24 mouse cellular contexts compared by ENCODE assay signal in genomic region chr2:5147907-5148306, GRCm38 (mm10). TPM values are rescaled to one million over a fixed set of nuclear protein-coding genes. Genes with fewer than 3 reads are reported as not detected.
A peak's percentile ranks its signal among the peaks of the same experiment; 100 is the strongest.
DNase-seq lines count a peak whose midpoint lies in the region; ATAC-seq and TF ChIP-seq lines count a peak whose summit lies in the region.
"Had no signal": no experiment of that assay in that cellular context is flagged by ENCODE, and none has a peak within 500 bp of the region (broad histone marks: within the 10 kb centered on the region; RNA-seq: fewer than 3 reads in every experiment).

No protein-coding gene starts in this region.

- ATAC-seq in hindbrain, postnatal 0 days = no peak
- ATAC-seq in hindbrain, embryonic 13.5 days (ENCODE audit: low FRiP score) = no peak
- peak; percentile 59; the same call in 1 of the 2 replicates for ATAC-seq in lung, embryonic 15.5 days (ENCODE audit: borderline replicate concordance, extremely low read depth, low FRiP score, low TSS enrichment)
- ATAC-seq: CD4-positive, CD25-positive, alpha-beta regulatory T cell, adult 4 months; forebrain, embryonic 13.5 days; forebrain, postnatal 0 days had no signal

- peak; percentile 43 for DNase-seq in hindbrain, postnatal 0 days (ENCODE audit: low spot score)
- no peak for DNase-seq in lung, postnatal 25 days (ENCODE audit: low spot score)
- peak; percentile 48 for DNase-seq in adipocyte (ENCODE audit: low spot score)
- no peak for DNase-seq in layer of hippocampus, postnatal 36 days
- no peak for DNase-seq in spleen, postnatal 14 days (ENCODE audit: low spot score in 2 of 2)
- DNase-seq: adrenal gland, postnatal 10 days; B cell, adult 2 months; cerebellum, adult 11-12 months; cerebellum, adult 9-10 months; cerebellum, postnatal 36 days; forebrain, postnatal 0 days; gastrocnemius, postnatal 14 days; heart, adult 2 months; heart, postnatal 14 days had no signal

- H3K4me1 ChIP-seq in hindbrain, postnatal 0 days (ENCODE audit: insufficient read depth, low read length) = no peaks in the 10 kb centered on the region
- no peaks in the 10 kb centered on the region for H3K4me1 ChIP-seq in hindbrain, embryonic 13.5 days (replicated peaks)
- peaks cover 5% of the 10 kb centered on the region for H3K4me1 ChIP-seq in lung, embryonic 15.5 days
- H3K4me1 ChIP-seq in small intestine, adult 2 months (ENCODE audit: control insufficient read depth, insufficient read depth, insufficient read length, low read length) = no peaks in the 10 kb centered on the region
- H3K4me1 ChIP-seq: embryonic facial prominence, embryonic 10.5 days; forebrain, embryonic 13.5 days; heart, embryonic 15.5 days had no signal

- no peaks in the 10 kb centered on the region for H3K36me3 ChIP-seq in hindbrain, postnatal 0 days (ENCODE audit: insufficient read depth, low read length)
- H3K36me3 ChIP-seq in hindbrain, embryonic 13.5 days = no peaks in the 10 kb centered on the region
- H3K36me3 ChIP-seq in lung, embryonic 15.5 days = no peaks in the 10 kb centered on the region
- no peaks in the 10 kb centered on the region for H3K36me3 ChIP-seq in small intestine, adult 2 months (ENCODE audit: control insufficient read depth, insufficient read depth, low read length)
- H3K36me3 ChIP-seq: embryonic facial prominence, embryonic 10.5 days; G1E; heart, embryonic 15.5 days had no signal

- 47% methylated on average over 2 of the region's 2 CpGs for WGBS in hindbrain, postnatal 0 days
- WGBS in hindbrain, embryonic 13.5 days = 93% methylated on average over 2 of the region's 2 CpGs
- WGBS in lung, embryonic 15.5 days = 46% methylated on average over 2 of the region's 2 CpGs
- 81% methylated on average over 2 of the region's 2 CpGs for WGBS in small intestine, adult 2 months

- no peak overlapping the region for H3K27ac ChIP-seq in hindbrain, postnatal 0 days
- H3K27ac ChIP-seq in hindbrain, embryonic 13.5 days = no peak overlapping the region
- no peak overlapping the region for H3K27ac ChIP-seq in lung, embryonic 15.5 days
- peak overlapping the region; percentile 50 for H3K27ac ChIP-seq in small intestine, adult 2 months (ENCODE audit: insufficient read depth, low read depth, low read length)
- H3K27ac ChIP-seq: embryonic facial prominence, embryonic 10.5 days; forebrain, embryonic 13.5 days; heart, adult 2 months; heart, embryonic 15.5 days had no signal

- no peaks in the 10 kb centered on the region for H3K9me3 ChIP-seq in hindbrain, postnatal 0 days (ENCODE audit: low read length)
- no peaks in the 10 kb centered on the region for H3K9me3 ChIP-seq in hindbrain, embryonic 13.5 days
- no peaks in the 10 kb centered on the region for H3K9me3 ChIP-seq in lung, embryonic 15.5 days
- H3K9me3 ChIP-seq: embryonic facial prominence, embryonic 10.5 days; forebrain, embryonic 13.5 days; heart, embryonic 15.5 days had no signal

- H3K4me3 ChIP-seq in hindbrain, postnatal 0 days (ENCODE audit: low read length) = no peak overlapping the region
- no peak overlapping the region for H3K4me3 ChIP-seq in hindbrain, embryonic 13.5 days
- H3K4me3 ChIP-seq in lung, embryonic 15.5 days = no peak overlapping the region
- no peak overlapping the region for H3K4me3 ChIP-seq in small intestine, adult 2 months (ENCODE audit: low read depth, low read length)
- H3K4me3 ChIP-seq: embryonic facial prominence, embryonic 10.5 days; forebrain, embryonic 13.5 days; heart, adult 2 months; heart, embryonic 15.5 days had no signal

- no peak overlapping the region for H3K9ac ChIP-seq in hindbrain, postnatal 0 days (replicated peaks; ENCODE audit: low read length)
- H3K9ac ChIP-seq in hindbrain, embryonic 13.5 days = no peak overlapping the region
- no peak overlapping the region for H3K9ac ChIP-seq in lung, embryonic 15.5 days
- H3K9ac ChIP-seq: forebrain, embryonic 13.5 days; forebrain, postnatal 0 days; heart, embryonic 15.5 days had no signal

- TF ChIP-seq CTCF in hindbrain, postnatal 0 days (IDR thresholded peaks at IDR 0.05; ENCODE audit: low read depth) = no peak
- no peak for TF ChIP-seq CTCF in small intestine, adult 2 months (IDR thresholded peaks at IDR 0.05; ENCODE audit: extremely low read depth, insufficient read length, insufficient replicate concordance, low read depth, low read length)

- TF ChIP-seq POLR2A in small intestine, adult 2 months (IDR thresholded peaks at IDR 0.05; ENCODE audit: low read depth, low read length) = no peak

- H3K4me2 ChIP-seq in hindbrain, postnatal 0 days (ENCODE audit: low read depth, low read length) = no peak overlapping the region
- no peak overlapping the region for H3K4me2 ChIP-seq in hindbrain, embryonic 13.5 days
- no peak overlapping the region for H3K4me2 ChIP-seq in lung, embryonic 15.5 days
- H3K4me2 ChIP-seq: forebrain, embryonic 13.5 days; heart, embryonic 11.5 days; heart, embryonic 15.5 days had no signal

- H3K27me3 ChIP-seq in hindbrain, postnatal 0 days (ENCODE audit: insufficient read depth, low read length) = no peaks in the 10 kb centered on the region
- H3K27me3 ChIP-seq in hindbrain, embryonic 13.5 days = no peaks in the 10 kb centered on the region
- no peaks in the 10 kb centered on the region for H3K27me3 ChIP-seq in lung, embryonic 15.5 days
- no peaks in the 10 kb centered on the region for H3K27me3 ChIP-seq in small intestine, adult 2 months (ENCODE audit: control insufficient read depth, insufficient read depth, low read length)
- H3K27me3 ChIP-seq: forebrain, embryonic 13.5 days; heart, embryonic 15.5 days had no signal

RNA-seq across cellular contexts. Expression of gene Ccdc3, which starts 10.3 kb away (rescaled TPM):
- 18.9 and 21.5 TPM in 2 replicates for total RNA-seq in hindbrain, postnatal 0 days (2014; rRNA removed)
- 7.1 and 8.4 TPM in 2 replicates for polyA plus RNA-seq in hindbrain, postnatal 0 days (2015; fragmentation: Nextera tagmentation; extraction: Ambion mirVana)
- 11.3 and 12.5 TPM in 2 replicates for polyA plus RNA-seq in hindbrain, embryonic 13.5 days (2015; fragmentation: Nextera tagmentation; extraction: Ambion mirVana)
- polyA plus RNA-seq in lung, embryonic 15.5 days (2015; fragmentation: Nextera tagmentation; extraction: Ambion mirVana) = 2.2 and 2.7 TPM in 2 replicates
- 6.2 and 7.9 TPM in 2 replicates for polyA plus RNA-seq in small intestine, adult 2 months (2012; rRNA removed)
- 10 to 100 TPM; 10.5 to 13.7 TPM for total RNA-seq in layer of hippocampus, postnatal 36 days (2021)
- total RNA-seq: G1E; hematopoietic stem cell, adult 5-6 weeks had no signal
- polyA plus RNA-seq: CD4-positive, CD25-positive, alpha-beta regulatory T cell, adult 4 months; G1E had no signal

Comparison
In these comparisons a context has a peak if more than half of its experiments do, and no peak if none do; other contexts are left out.
1. DNase-seq: peak in hindbrain, postnatal 0 days (single experiment) and adipocyte (single experiment); none in lung, postnatal 25 days (single experiment), layer of hippocampus, postnatal 36 days (0 of 2) and spleen, postnatal 14 days (0 of 2).